Mouse (Mus musculus): ENCODE data around the gene Tgif1.

DNA sequence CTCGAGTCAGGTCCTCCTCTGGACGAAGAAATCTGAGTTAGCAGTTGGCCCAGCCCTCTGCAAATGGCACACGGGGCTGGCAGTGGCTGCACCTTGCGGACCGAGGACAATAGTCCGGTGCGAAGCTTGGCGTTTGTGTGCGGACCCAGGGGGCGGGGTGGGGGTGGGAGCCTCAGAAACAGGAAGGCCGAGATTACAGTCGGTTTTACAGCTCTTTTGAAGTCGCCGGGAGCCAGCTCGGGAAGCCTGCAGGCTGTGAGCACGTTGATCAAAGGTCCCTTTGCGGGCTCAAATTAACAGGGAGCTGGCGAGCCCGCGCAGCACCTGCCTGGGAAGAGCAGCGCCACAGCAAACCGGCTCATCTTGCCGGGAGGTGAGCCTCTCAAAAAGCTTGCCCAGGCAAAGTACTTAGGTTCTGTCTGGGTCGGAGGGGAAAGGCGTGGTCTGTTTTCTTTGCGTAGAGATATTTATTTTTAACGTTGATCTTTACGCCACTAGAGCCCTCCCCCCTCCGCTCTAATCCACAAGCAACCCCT lies 18.8 kb downstream of the Tgif1 start:
- TF ChIP-seq CTCF (IDR thresholded peaks at IDR 0.05; ENCODE audit: low read depth) (no peak), EP300 (IDR thresholded peaks at IDR 0.05; ENCODE audit: low read depth) (no peak)

All from liver, embryonic 14.5 days (tissue).